Mouse (Mus musculus): Measurements from ENCODE around the gene Eml2. TPM values are rescaled to one million over a fixed set of nuclear protein-coding genes. Genes with fewer than 3 reads are reported as not detected.

Gene Eml2
- total RNA-seq (2023; ENCODE audit: inconsistent age): 20.8 to 29.3 TPM (median 27.0 TPM) in 4 replicates

GRCm38 (mm10) chr7:19175708-19176515, at the start of gene Eml2:
Eml2 (plus strand) TSS chr7:19176421.

GRCm38 (mm10) chr7:19148875-19149541, 27.2 kb upstream of the Eml2 start, which contains the start of gene Qpctl:
Qpctl (minus strand) TSS chr7:19149291.

GRCm38 (mm10) chr7:19149626-19150025, 26.6 kb upstream of the Eml2 start, which contains the start of gene Snrpd2:
Snrpd2 (plus strand) TSS chr7:19149722.

GRCm38 (mm10) chr7:19165656-19166423, 10.4 kb upstream of the Eml2 start, which contains the start of gene Gipr:
Gipr (minus strand) TSS chr7:19166127.

GRCm38 (mm10) chr7:19211996-19212755, 36.0 kb downstream of the Eml2 start, which contains the start of gene Gpr4:
Gpr4 (plus strand) TSS chr7:19212538.

GRCm38 (mm10) chr7:19227883-19228792, 51.9 kb downstream of the Eml2 start, which contains the start of gene Opa3:
Opa3 (plus strand) TSS chr7:19228334.

Other genes with a start within 250 kb of the Eml2 start
- gene Nanos2, start 189.0 kb upstream of the Eml2 start, total RNA-seq (2023; ENCODE audit: inconsistent age): not detected in 4 replicates
- gene Mypop, start 185.2 kb upstream of the Eml2 start, total RNA-seq (2023; ENCODE audit: inconsistent age): 1.2 to 2.0 TPM (median 1.5 TPM) in 4 replicates
- gene Irf2bp1, start 172.4 kb upstream of the Eml2 start, total RNA-seq (2023; ENCODE audit: inconsistent age): 28.5 to 35.3 TPM (median 33.8 TPM) in 4 replicates
- gene Foxa3, start 152.9 kb upstream of the Eml2 start, total RNA-seq (2023; ENCODE audit: inconsistent age): not detected in 4 replicates
- gene Sympk, start 152.0 kb upstream of the Eml2 start, total RNA-seq (2023; ENCODE audit: inconsistent age): 99.2 to 117 TPM (median 107 TPM) in 4 replicates
- 1.00 TPM in 1 of 4 replicates, not detected in the others for gene Rsph6a, start 121.7 kb upstream of the Eml2 start, total RNA-seq (2023; ENCODE audit: inconsistent age)
- gene Dmwd, start 100.2 kb upstream of the Eml2 start, total RNA-seq (2023; ENCODE audit: inconsistent age): 19.7 to 23.8 TPM (median 21.4 TPM) in 4 replicates
- 15.9 to 23.2 TPM (median 19.0 TPM) in 4 replicates for gene Dmpk, start 92.6 kb upstream of the Eml2 start, total RNA-seq (2023; ENCODE audit: inconsistent age)
- gene Six5, start 81.8 kb upstream of the Eml2 start, total RNA-seq (2023; ENCODE audit: inconsistent age): 0.21 to 0.51 TPM (median 0.34 TPM) in 4 replicates
- 0.12 TPM in 1 of 4 replicates, not detected in the others for gene Gm4969, start 58.1 kb upstream of the Eml2 start, total RNA-seq (2023; ENCODE audit: inconsistent age)
- 25.7 to 28.5 TPM (median 26.6 TPM) in 4 replicates for gene Fbxo46, start 56.6 kb upstream of the Eml2 start, total RNA-seq (2023; ENCODE audit: inconsistent age)
- gene Qpctl, start 27.1 kb upstream of the Eml2 start, total RNA-seq (2023; ENCODE audit: inconsistent age): 10.1 to 12.4 TPM (median 10.5 TPM) in 4 replicates
- gene Snrpd2, start 26.7 kb upstream of the Eml2 start, total RNA-seq (2023; ENCODE audit: inconsistent age): 91.1 to 103 TPM (median 97.6 TPM) in 4 replicates
- not detected in 4 replicates for gene Gipr, start 10.3 kb upstream of the Eml2 start, total RNA-seq (2023; ENCODE audit: inconsistent age)
- gene Gpr4, start 36.1 kb downstream of the Eml2 start, total RNA-seq (2023; ENCODE audit: inconsistent age): 0.16 TPM in 1 of 4 replicates, not detected in the others
- 46.7 to 54.6 TPM (median 48.7 TPM) in 4 replicates for gene Opa3, start 51.9 kb downstream of the Eml2 start, total RNA-seq (2023; ENCODE audit: inconsistent age)
- 349 to 378 TPM (median 355 TPM) in 4 replicates for gene Vasp, start 95.4 kb downstream of the Eml2 start, total RNA-seq (2023; ENCODE audit: inconsistent age)
- gene Ppm1n, start 103.6 kb downstream of the Eml2 start, total RNA-seq (2023; ENCODE audit: inconsistent age): 0.64 TPM in 1 of 4 replicates, not detected in the others
- 0.24 TPM in 1 of 4 replicates, not detected in the others for gene Rtn2, start 106.2 kb downstream of the Eml2 start, total RNA-seq (2023; ENCODE audit: inconsistent age)
- gene Fosb, start 133.6 kb downstream of the Eml2 start, total RNA-seq (2023; ENCODE audit: inconsistent age): 2,334 to 3,047 TPM (median 2,835 TPM) in 4 replicates
- gene Ercc1, start 168.4 kb downstream of the Eml2 start, total RNA-seq (2023; ENCODE audit: inconsistent age): 66.5 to 73.8 TPM (median 68.8 TPM) in 4 replicates
- 6.2 to 8.3 TPM (median 7.5 TPM) in 4 replicates for gene Cd3eap, start 183.1 kb downstream of the Eml2 start, total RNA-seq (2023; ENCODE audit: inconsistent age)
- gene Ppp1r13l, start 183.3 kb downstream of the Eml2 start, total RNA-seq (2023; ENCODE audit: inconsistent age): 0.54 to 2.1 TPM (median 0.86 TPM) in 4 replicates
- 66.6 to 74.4 TPM (median 69.9 TPM) in 4 replicates for gene Ercc2, start 205.6 kb downstream of the Eml2 start, total RNA-seq (2023; ENCODE audit: inconsistent age)
- 1.8 to 4.2 TPM (median 2.4 TPM) in 4 replicates for gene Klc3, start 227.7 kb downstream of the Eml2 start, total RNA-seq (2023; ENCODE audit: inconsistent age)
- gene Ckm, start 228.4 kb downstream of the Eml2 start, total RNA-seq (2023; ENCODE audit: inconsistent age): 0.42 TPM in 1 of 4 replicates, not detected in the others